Mouse (Mus musculus) hindbrain, embryonic 13.5 days (tissue): ENCODE results near the gene Lcn3. TPM values are rescaled to one million over a fixed set of nuclear protein-coding genes. Genes with fewer than 3 reads are reported as not detected.
"Not testable (repeated sequence)": the region's sequence is repeated elsewhere in the genome, so short reads cannot be mapped to it uniquely, and the experiment has no call there.

Experiments used
- ATAC-seq: fragments of 200-750 bp; cut with Nextera tagmentation; 2 replicates; pipeline ENCODE4 v1.8.0; 2017; ENCODE audit warnings: moderate TSS enrichment; ENCODE audit not compliant: low FRiP score
- H3K27ac ChIP-seq: fragments of 300-500 bp; sonication (generic); 2 replicates; pipeline ENCODE4 v1.5.1; 2015; ENCODE audit warnings: inconsistent platforms, mild to moderate bottlenecking, moderate library complexity
- H3K27me3 ChIP-seq: fragments of 300-500 bp; sonication (generic); 2 replicates; pipeline ENCODE4 v1.6.1; 2015; ENCODE audit warnings: mild to moderate bottlenecking, inconsistent platforms
- H3K36me3 ChIP-seq: fragments of 300-500 bp; sonication (generic); 2 replicates; pipeline ENCODE4 v1.6.1; 2015; ENCODE audit warnings: mild to moderate bottlenecking, inconsistent platforms
- H3K4me1 ChIP-seq: fragments of 300-500 bp; sonication (generic); replicated peaks from 2 replicates; pipeline ENCODE4 v1.6.1; 2015; ENCODE audit warnings: inconsistent platforms
- H3K4me2 ChIP-seq: fragments of 300-500 bp; sonication (generic); 2 replicates; pipeline ENCODE4 v1.6.1; 2015; ENCODE audit warnings: inconsistent platforms, mild to moderate bottlenecking, moderate library complexity
- H3K4me3 ChIP-seq: fragments of 300-500 bp; sonication (generic); 2 replicates; pipeline ENCODE4 v1.5.1; 2015; ENCODE audit warnings: mild to moderate bottlenecking, inconsistent platforms
- H3K9ac ChIP-seq: fragments of 300-500 bp; sonication (generic); 2 replicates; pipeline ENCODE4 v1.6.1; 2015; ENCODE audit warnings: mild to moderate bottlenecking, inconsistent platforms
- H3K9me3 ChIP-seq: fragments of 300-500 bp; sonication (generic); 2 replicates; pipeline ENCODE4 v1.6.1; 2016; ENCODE audit warnings: inconsistent platforms
- WGBS: fragments of 180-500 bp; shearing (Covaris S2); methylation state at CpG from one replicate; pipeline ENCODE4 v1.1.7; 2015; 5-methylcytosine and 5-hydroxymethylcytosine counted together
- polyA plus RNA-seq: library from polyadenylated mRNA; unstranded; fragments of >200 nt; fragmentation: Nextera tagmentation; extraction: Ambion mirVana; gene quantifications from 2 replicates; pipeline ENCODE4 v1.2.1, GENCODE M21; 2015

The Lcn3 gene
- polyA plus RNA-seq, 1 experiment from 2014 or later: not detected

- H3K4me2 ChIP-seq: no peak overlapping the region
- 66% methylated on average over 4 of the region's 4 CpGs for WGBS
- H3K27me3 ChIP-seq: no peaks in the 10 kb centered on the region
- H3K27ac ChIP-seq: no peak overlapping the region
- H3K4me3 ChIP-seq: no peak overlapping the region
- no peaks in the 10 kb centered on the region for H3K4me1 ChIP-seq
- H3K9ac ChIP-seq: no peak overlapping the region
- no peaks in the 10 kb centered on the region for H3K36me3 ChIP-seq
- no peaks in the 10 kb centered on the region for H3K9me3 ChIP-seq
- no peak for ATAC-seq
These were observed 15.6 kb downstream of the Lcn3 start for GRCm38 (mm10) chr2:25780921-25781320.

GRCm38 (mm10) chr2:25781957-25782356 is 16.6 kb downstream of the Lcn3 start, which contains the start of gene Gm13539:
TSS of gene Gm13539 (plus strand) at chr2:25782257.
- Histone ChIP-seq H3K36me3 (no peaks in the 10 kb centered on the region), H3K4me2 (no peak within 1 kb of the TSS), H3K4me1 (no peaks in the 10 kb centered on the region), H3K9me3 (no peaks in the 10 kb centered on the region), H3K9ac (no peak within 1 kb of the TSS), H3K27ac (no peak within 1 kb of the TSS), H3K4me3 (no peak within 1 kb of the TSS), H3K27me3 (no peaks in the 10 kb centered on the region)
- no peak for ATAC-seq
- WGBS: 88% methylated on average over 3 of the region's 3 CpGs

- Histone ChIP-seq H3K9ac (no peak overlapping the region), H3K27ac (no peak overlapping the region), H3K4me1 (no peaks in the 10 kb centered on the region), H3K9me3 (no peaks in the 10 kb centered on the region), H3K4me2 (no peak overlapping the region), H3K27me3 (no peaks in the 10 kb centered on the region), H3K4me3 (no peak overlapping the region), H3K36me3 (no peaks in the 10 kb centered on the region)
- WGBS: 66% methylated on average over 5 of the region's 5 CpGs
- no peak for ATAC-seq
These were observed 20.4 kb downstream of the Lcn3 start for GRCm38 (mm10) chr2:25785573-25786322.

DNA sequence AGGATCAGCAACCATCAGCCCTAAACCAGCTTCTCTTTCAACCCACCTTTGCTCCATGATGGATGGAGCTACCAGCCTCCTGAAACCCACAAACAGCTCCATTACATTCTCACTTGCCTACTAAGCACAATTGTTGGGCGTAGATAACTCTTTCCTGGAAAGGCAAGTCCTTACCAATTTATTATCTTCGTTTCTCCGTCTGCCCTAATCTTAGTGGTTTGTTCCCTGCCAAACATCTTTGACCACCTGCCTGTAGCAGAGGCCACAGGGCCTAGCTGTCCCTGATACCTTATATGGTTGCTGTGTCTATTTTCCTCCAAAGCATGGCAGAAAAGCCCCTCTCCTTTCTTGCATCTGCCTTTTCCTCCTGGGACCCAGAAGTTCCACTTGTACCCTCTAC is 23.7 kb downstream of the Lcn3 start:
- no peak overlapping the region for H3K4me2 ChIP-seq
- no peaks in the 10 kb centered on the region for H3K9me3 ChIP-seq
- H3K27me3 ChIP-seq: no peaks in the 10 kb centered on the region
- H3K4me1 ChIP-seq: no peaks in the 10 kb centered on the region
- H3K9ac ChIP-seq: no peak overlapping the region
- no peak for ATAC-seq
- H3K27ac ChIP-seq: no peak overlapping the region
- no peaks in the 10 kb centered on the region for H3K36me3 ChIP-seq
- 94% methylated on average over 3 of the region's 3 CpGs for WGBS
- H3K4me3 ChIP-seq: no peak overlapping the region

- Histone ChIP-seq H3K36me3 (no peaks in the 10 kb centered on the region), H3K4me1 (peaks cover 3% of the 10 kb centered on the region; the same call in 1 of the 2 replicates), H3K27me3 (no peaks in the 10 kb centered on the region), H3K4me2 (no peak overlapping the region), H3K9me3 (no peaks in the 10 kb centered on the region), H3K27ac (no peak overlapping the region), H3K9ac (no peak overlapping the region), H3K4me3 (no peak overlapping the region)
- no peak for ATAC-seq
- WGBS: 72% methylated on average over 2 of the region's 2 CpGs
These were observed 32.3 kb downstream of the Lcn3 start for GRCm38 (mm10) chr2:25797635-25798034.

DNA sequence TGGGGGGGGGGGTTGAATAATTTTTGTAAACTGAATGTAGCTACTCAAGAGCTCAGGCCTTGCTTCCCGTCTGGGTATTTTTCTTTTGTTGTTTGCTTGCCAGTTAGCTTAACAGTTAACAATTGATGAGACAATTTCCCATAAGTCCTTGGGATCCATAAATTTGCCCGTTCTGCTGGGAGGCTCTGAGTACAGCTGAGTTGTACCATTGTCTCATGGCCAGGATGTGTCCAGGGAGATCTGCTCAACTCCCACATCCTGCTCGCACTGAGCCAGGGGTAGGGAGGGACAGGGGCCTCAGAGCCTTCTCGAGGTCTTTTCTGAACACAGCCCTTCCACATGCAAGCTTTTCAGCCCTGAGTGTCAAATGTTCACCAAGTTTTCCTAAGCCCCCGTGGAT is 32.7 kb downstream of the Lcn3 start:
- H3K4me1 ChIP-seq: peaks cover 3% of the 10 kb centered on the region; the same call in 1 of the 2 replicates
- ATAC-seq: no peak
- H3K27me3 ChIP-seq: no peaks in the 10 kb centered on the region
- H3K27ac ChIP-seq: no peak overlapping the region
- WGBS: 44% methylated on average over 5 of the region's 5 CpGs
- no peaks in the 10 kb centered on the region for H3K36me3 ChIP-seq
- no peaks in the 10 kb centered on the region for H3K9me3 ChIP-seq
- no peak overlapping the region for H3K4me3 ChIP-seq
- H3K9ac ChIP-seq: no peak overlapping the region
- no peak overlapping the region for H3K4me2 ChIP-seq

GRCm38 (mm10) chr2:25811711-25812110 is 46.3 kb downstream of the Lcn3 start:
- no peak overlapping the region for H3K4me2 ChIP-seq
- H3K4me1 ChIP-seq: no peaks in the 10 kb centered on the region
- H3K27me3 ChIP-seq: no peaks in the 10 kb centered on the region
- H3K9me3 ChIP-seq: no peaks in the 10 kb centered on the region
- no peak overlapping the region for H3K27ac ChIP-seq
- H3K4me3 ChIP-seq: no peak overlapping the region
- no peak overlapping the region for H3K9ac ChIP-seq
- WGBS: 84% methylated on average over 2 of the region's 2 CpGs
- H3K36me3 ChIP-seq: no peaks in the 10 kb centered on the region
- ATAC-seq: no peak

DNA sequence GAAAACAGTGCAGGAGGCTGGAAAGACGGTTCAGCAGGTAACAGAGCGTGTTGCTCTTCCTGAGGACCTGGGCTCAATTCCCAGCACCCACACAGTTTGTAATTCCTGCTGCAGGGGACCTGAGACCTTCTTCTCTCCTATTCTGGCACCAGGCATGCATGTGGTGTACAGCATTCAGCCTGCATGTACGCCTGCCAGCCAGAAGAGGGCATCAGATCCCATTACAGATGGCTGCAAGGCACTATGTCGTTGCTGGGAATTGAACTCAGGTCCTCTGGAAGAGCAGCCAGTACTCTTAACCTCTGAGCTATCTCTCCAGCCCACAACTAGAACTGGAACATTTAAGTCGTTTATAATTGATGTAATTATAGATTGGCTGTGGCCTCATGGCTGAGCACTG is 48.0 kb downstream of the Lcn3 start:
- ATAC-seq: no peak
- Histone ChIP-seq H3K27me3 (no peaks in the 10 kb centered on the region), H3K4me2 (no peak overlapping the region), H3K9ac (no peak overlapping the region), H3K4me3 (no peak overlapping the region), H3K27ac (no peak overlapping the region), H3K4me1 (no peaks in the 10 kb centered on the region), H3K36me3 (no peaks in the 10 kb centered on the region), H3K9me3 (no peaks in the 10 kb centered on the region)
- 85% methylated on average over 5 of the region's 5 CpGs for WGBS

GRCm38 (mm10) chr2:25815748-25816147 is 50.4 kb downstream of the Lcn3 start, which contains the start of gene Glt6d1:
TSS of gene Glt6d1 (minus strand) at chr2:25815848.
- not testable (repeated sequence) for H3K27me3 ChIP-seq, H3K36me3 ChIP-seq, H3K9ac ChIP-seq, H3K27ac ChIP-seq, H3K4me3 ChIP-seq, H3K9me3 ChIP-seq, H3K4me1 ChIP-seq, H3K4me2 ChIP-seq, ATAC-seq
- 82% methylated on average over 1 of the region's 1 CpGs for WGBS

Other genes starting within 250 kb of the Lcn3 start
- gene Traf2, start 218.6 kb upstream of the Lcn3 start, polyA plus RNA-seq: 21.1 and 21.2 TPM in 2 replicates
- 409 and 436 TPM in 2 replicates for gene Edf1, start 207.7 kb upstream of the Lcn3 start, polyA plus RNA-seq
- 2.3 and 2.6 TPM in 2 replicates for gene Mamdc4, start 190.7 kb upstream of the Lcn3 start, polyA plus RNA-seq
- 179 and 182 TPM in 2 replicates for gene Phpt1, start 190.3 kb upstream of the Lcn3 start, polyA plus RNA-seq
- gene Ajm1, start 183.8 kb upstream of the Lcn3 start, polyA plus RNA-seq: 8.1 and 8.2 TPM in 2 replicates
- gene Rabl6, start 157.0 kb upstream of the Lcn3 start, polyA plus RNA-seq: 67.9 and 75.5 TPM in 2 replicates
- 0.21 and 0.25 TPM in 2 replicates for gene Ccdc183, start 147.9 kb upstream of the Lcn3 start, polyA plus RNA-seq
- gene Tmem141, start 143.6 kb upstream of the Lcn3 start, polyA plus RNA-seq: 35.0 and 42.2 TPM in 2 replicates
- gene Fcna, start 137.5 kb upstream of the Lcn3 start, polyA plus RNA-seq: 2.5 and 3.3 TPM in 2 replicates
- gene Lcn8, start 112.4 kb upstream of the Lcn3 start, polyA plus RNA-seq: not detected in 2 replicates
- gene Lcn5, start 107.6 kb upstream of the Lcn3 start, polyA plus RNA-seq: not detected in 2 replicates
- gene Lcn6, start 88.8 kb upstream of the Lcn3 start, polyA plus RNA-seq: not detected in 2 replicates
- gene Lcn10, start 82.8 kb upstream of the Lcn3 start, polyA plus RNA-seq: not detected in 2 replicates
- not detected in 2 replicates for gene Obp2a, start 65.5 kb upstream of the Lcn3 start, polyA plus RNA-seq
- gene Bmyc, start 58.8 kb upstream of the Lcn3 start, polyA plus RNA-seq: 126 and 129 TPM in 2 replicates
- not detected in 2 replicates for gene Obp2b, start 28.6 kb upstream of the Lcn3 start, polyA plus RNA-seq
- gene Lcn11, start 11.4 kb downstream of the Lcn3 start, polyA plus RNA-seq: not detected in 2 replicates
- gene Gm13539, start 16.7 kb downstream of the Lcn3 start, polyA plus RNA-seq: not detected in 2 replicates
- not detected in 2 replicates for gene Glt6d1, start 50.3 kb downstream of the Lcn3 start, polyA plus RNA-seq
- gene Lcn9, start 57.6 kb downstream of the Lcn3 start, polyA plus RNA-seq: not detected in 2 replicates
- gene Sohlh1, start 81.7 kb downstream of the Lcn3 start, polyA plus RNA-seq: not detected in 2 replicates
- gene Kcnt1, start 98.2 kb downstream of the Lcn3 start, polyA plus RNA-seq: 11.1 TPM in 2 replicates
- gene Camsap1, start 217.7 kb downstream of the Lcn3 start, polyA plus RNA-seq: 50.8 and 68.5 TPM in 2 replicates